Mouse (Mus musculus) embryonic facial prominence, embryonic 13.5 days (tissue): ENCODE data around the gene H1fnt. TPM values are rescaled to one million over a fixed set of nuclear protein-coding genes. Genes with fewer than 3 reads are reported as not detected.

Experiments used
- ATAC-seq: fragments of 200-750 bp; cut with Nextera tagmentation; 2 replicates; pipeline ENCODE4 v1.8.0; 2017; ENCODE audit warnings: low read depth; ENCODE audit not compliant: insufficient number of reproducible peaks, insufficient read depth, low FRiP score, low TSS enrichment
- H3K27ac ChIP-seq: fragments of 300-500 bp; sonication (generic); 2 replicates; pipeline ENCODE4 v1.5.1; 2015; ENCODE audit warnings: moderate library complexity, mild to moderate bottlenecking, inconsistent platforms
- H3K27me3 ChIP-seq: fragments of 300-500 bp; sonication (generic); 2 replicates; pipeline ENCODE4 v1.6.1; 2015; ENCODE audit warnings: mild to moderate bottlenecking, inconsistent platforms
- H3K36me3 ChIP-seq: fragments of 300-500 bp; sonication (generic); 2 replicates; pipeline ENCODE4 v1.6.1; 2015; ENCODE audit warnings: mild to moderate bottlenecking, inconsistent platforms
- H3K4me1 ChIP-seq: fragments of 300-500 bp; sonication (generic); 2 replicates; pipeline ENCODE4 v1.6.1; 2015; ENCODE audit warnings: inconsistent platforms
- H3K4me2 ChIP-seq: fragments of 300-500 bp; sonication (generic); 2 replicates; pipeline ENCODE4 v1.6.1; 2015; ENCODE audit warnings: moderate library complexity, mild to moderate bottlenecking, inconsistent platforms
- H3K4me3 ChIP-seq: fragments of 300-500 bp; sonication (generic); 2 replicates; pipeline ENCODE4 v1.5.1; 2015; ENCODE audit warnings: mild to moderate bottlenecking, inconsistent platforms
- H3K9ac ChIP-seq: fragments of 300-500 bp; sonication (generic); 2 replicates; pipeline ENCODE4 v1.6.1; 2015; ENCODE audit warnings: mild to moderate bottlenecking, inconsistent platforms
- H3K9me3 ChIP-seq: fragments of 300-500 bp; sonication (generic); 2 replicates; pipeline ENCODE4 v1.6.1; 2016; ENCODE audit warnings: inconsistent platforms
- WGBS: fragments of 180-500 bp; shearing (Covaris S2); methylation state at CpG from one replicate; pipeline ENCODE4 v1.1.7; 2015; ENCODE audit warnings: mixed read lengths; 5-methylcytosine and 5-hydroxymethylcytosine counted together
- polyA plus RNA-seq: library from polyadenylated mRNA; unstranded; fragments of >200 nt; fragmentation: Nextera tagmentation; extraction: Ambion mirVana; gene quantifications from 2 replicates; pipeline ENCODE4 v1.2.1, GENCODE M21; 2015

H1fnt gene
- polyA plus RNA-seq, 1 experiment from 2014 or later: not detected

- no peaks in the 10 kb centered on the region for H3K27me3 ChIP-seq
- H3K4me1 ChIP-seq: no peaks in the 10 kb centered on the region
- no peaks in the 10 kb centered on the region for H3K9me3 ChIP-seq
- no peaks in the 10 kb centered on the region for H3K36me3 ChIP-seq
- no peak within 1 kb of the TSS for H3K9ac ChIP-seq
- no peak for ATAC-seq
- H3K27ac ChIP-seq: no peak within 1 kb of the TSS
- 69% methylated on average over 4 of the region's 4 CpGs for WGBS
- H3K4me2 ChIP-seq: no peak within 1 kb of the TSS
- H3K4me3 ChIP-seq: no peak within 1 kb of the TSS
These were observed 36.2 kb downstream of the H1fnt start, which contains the start of the genes Gm44579 and Olfr287 for GRCm38 (mm10) chr15:98220877-98221276. Gene Gm44579, minus strand, starts transcription at chr15:98220977. Gene Olfr287, minus strand, starts transcription at chr15:98221056.

- no peak overlapping the region for H3K4me2 ChIP-seq
- H3K27ac ChIP-seq: no peak overlapping the region
- no peak overlapping the region for H3K4me3 ChIP-seq
- H3K9me3 ChIP-seq: no peaks in the 10 kb centered on the region
- WGBS: 72% methylated on average over 5 of the region's 5 CpGs
- no peaks in the 10 kb centered on the region for H3K36me3 ChIP-seq
- ATAC-seq: no peak
- no peaks in the 10 kb centered on the region for H3K4me1 ChIP-seq
- H3K27me3 ChIP-seq: no peaks in the 10 kb centered on the region
- no peak overlapping the region for H3K9ac ChIP-seq
These were observed 43.0 kb downstream of the H1fnt start for GRCm38 (mm10) chr15:98214130-98214529.

- H3K4me2 ChIP-seq: no peak overlapping the region
- H3K9me3 ChIP-seq: no peaks in the 10 kb centered on the region
- H3K36me3 ChIP-seq: no peaks in the 10 kb centered on the region
- H3K27me3 ChIP-seq: no peaks in the 10 kb centered on the region
- no peak overlapping the region for H3K27ac ChIP-seq
- 80% methylated on average over 5 of the region's 5 CpGs for WGBS
- no peak overlapping the region for H3K4me3 ChIP-seq
- ATAC-seq: no peak
- no peaks in the 10 kb centered on the region for H3K4me1 ChIP-seq
- no peak overlapping the region for H3K9ac ChIP-seq
These were observed 43.7 kb downstream of the H1fnt start for GRCm38 (mm10) chr15:98213336-98213870.

GRCm38 (mm10) chr15:98209676-98210075, 47.4 kb downstream of the H1fnt start:
- Histone ChIP-seq H3K9ac (no peak overlapping the region), H3K4me1 (no peaks in the 10 kb centered on the region), H3K27ac (no peak overlapping the region), H3K4me2 (no peak overlapping the region), H3K4me3 (no peak overlapping the region), H3K9me3 (no peaks in the 10 kb centered on the region), H3K27me3 (no peaks in the 10 kb centered on the region), H3K36me3 (no peaks in the 10 kb centered on the region)
- WGBS: 87% methylated on average over 7 of the region's 7 CpGs
- ATAC-seq: no peak

Other genes with a start within 250 kb of the H1fnt start
- gene Pfkm, start 164.7 kb downstream of the H1fnt start, polyA plus RNA-seq: 43.0 and 47.0 TPM in 2 replicates
- gene Senp1, start 163.5 kb downstream of the H1fnt start, polyA plus RNA-seq: 36.5 and 42.1 TPM in 2 replicates
- gene Asb8, start 91.7 kb downstream of the H1fnt start, polyA plus RNA-seq: 49.2 and 55.3 TPM in 2 replicates
- 1.1 and 1.9 TPM in 2 replicates for gene Ccdc184, start 90.1 kb downstream of the H1fnt start, polyA plus RNA-seq
- not detected in 2 replicates for gene Olfr288, start 61.8 kb downstream of the H1fnt start, polyA plus RNA-seq
- gene Gm44579, start 36.3 kb downstream of the H1fnt start, polyA plus RNA-seq: not detected in 2 replicates
- gene Olfr287, start 36.2 kb downstream of the H1fnt start, polyA plus RNA-seq: not detected in 2 replicates
- not detected in 2 replicates for gene Olfr286, start 22.8 kb downstream of the H1fnt start, polyA plus RNA-seq
- gene Zfp641, start 38.9 kb upstream of the H1fnt start, polyA plus RNA-seq: 0.90 and 1.4 TPM in 2 replicates
- not detected in 2 replicates for gene Olfr285, start 60.1 kb upstream of the H1fnt start, polyA plus RNA-seq
- gene Olfr284, start 83.7 kb upstream of the H1fnt start, polyA plus RNA-seq: 0.22 and 0.59 TPM in 2 replicates
- not detected in 2 replicates for gene Olfr283, start 123.7 kb upstream of the H1fnt start, polyA plus RNA-seq
- gene Olfr282, start 173.9 kb upstream of the H1fnt start, polyA plus RNA-seq: not detected in 2 replicates
- 0.22 TPM in 1 of 2 replicates, not detected in the other for gene Olfr281, start 195.3 kb upstream of the H1fnt start, polyA plus RNA-seq
- gene OR5BS1P, start 212.6 kb upstream of the H1fnt start, polyA plus RNA-seq: not detected in 2 replicates
- gene Lalba, start 225.4 kb upstream of the H1fnt start, polyA plus RNA-seq: not detected in 2 replicates
- gene Olfr279, start 235.1 kb upstream of the H1fnt start, polyA plus RNA-seq: not detected in 2 replicates